Mouse (Mus musculus) testis, postnatal 14 days (tissue): ENCODE results near the gene Sdf2l1.
"Not testable (repeated sequence)": the region's sequence is repeated elsewhere in the genome, so short reads cannot be mapped to it uniquely, and the experiment has no call there.

Source experiments
- DNase-seq: peaks from one replicate; pipeline ENCODE4 v3.0.0; 2021; ENCODE audit warnings: low spot score

Sdf2l1 gene

GRCm38 (mm10) chr16:17132089-17132905 is at the start of gene Sdf2l1:
Sdf2l1 (minus strand) TSS chr16:17132383.
- peak; percentile 97 for DNase-seq

GRCm38 (mm10) chr16:17181382-17181781 is 49.2 kb upstream of the Sdf2l1 start:
- no peak for DNase-seq

- no peak for DNase-seq
These were observed 47.5 kb upstream of the Sdf2l1 start for GRCm38 (mm10) chr16:17179706-17180105.

GRCm38 (mm10) chr16:17177623-17178170 is 45.5 kb upstream of the Sdf2l1 start:
- no peak for DNase-seq

- DNase-seq: no peak
These were observed 43.6 kb upstream of the Sdf2l1 start for GRCm38 (mm10) chr16:17175765-17176164.

GRCm38 (mm10) chr16:17168049-17168448 is 35.9 kb upstream of the Sdf2l1 start:
- no peak for DNase-seq

- DNase-seq: no peak
These were observed 35.0 kb upstream of the Sdf2l1 start for GRCm38 (mm10) chr16:17167179-17167578.

GRCm38 (mm10) chr16:17165478-17165877 is 33.3 kb upstream of the Sdf2l1 start:
- DNase-seq: not testable (repeated sequence)

- DNase-seq: no peak
These were observed 22.2 kb upstream of the Sdf2l1 start for GRCm38 (mm10) chr16:17154346-17154745.

GRCm38 (mm10) chr16:17151874-17152273 is 19.7 kb upstream of the Sdf2l1 start:
- no peak for DNase-seq

- DNase-seq: no peak
These were observed 18.5 kb upstream of the Sdf2l1 start for GRCm38 (mm10) chr16:17150520-17151258.

- DNase-seq: peak; percentile 34
These were observed 15.9 kb upstream of the Sdf2l1 start for GRCm38 (mm10) chr16:17148084-17148483.

GRCm38 (mm10) chr16:17147391-17147929 is 15.3 kb upstream of the Sdf2l1 start:
- peak; percentile 66 for DNase-seq

- DNase-seq: peak; percentile 84
These were observed 14.6 kb upstream of the Sdf2l1 start, which contains the start of gene Ccdc116 for GRCm38 (mm10) chr16:17146772-17147235. Ccdc116 (minus strand) TSS chr16:17147229.

GRCm38 (mm10) chr16:17144339-17144738 is 12.2 kb upstream of the Sdf2l1 start, which contains the start of gene Ydjc:
Ydjc (plus strand) TSS chr16:17144621.
- DNase-seq: peak; percentile 48

- DNase-seq: no peak
These were observed 5.2 kb upstream of the Sdf2l1 start for GRCm38 (mm10) chr16:17137355-17137754.

- DNase-seq: no peak
These were observed 670 bp upstream of the Sdf2l1 start for GRCm38 (mm10) chr16:17132906-17133200.

- DNase-seq: peak; percentile 54
These were observed 743 bp downstream of the Sdf2l1 start for GRCm38 (mm10) chr16:17131191-17132088.

- DNase-seq: no peak
These were observed 4.9 kb downstream of the Sdf2l1 start for GRCm38 (mm10) chr16:17127292-17127691.

- peak; percentile 79 for DNase-seq
These were observed 7.2 kb downstream of the Sdf2l1 start, which contains the start of gene 2610318N02Rik for GRCm38 (mm10) chr16:17124871-17125520. 2610318N02Rik (minus strand) TSS chr16:17125167.
